Mouse (Mus musculus): ENCODE results near the gene Pomgnt1. TPM values are rescaled to one million over a fixed set of nuclear protein-coding genes. Genes with fewer than 3 reads are reported as not detected.
A peak's percentile ranks its signal among the peaks of the same experiment; 100 is the strongest.

The Pomgnt1 gene
- polyA plus RNA-seq, 1 experiment from 2014 or later = 57.9 TPM

GRCm38 (mm10) chr4:116143317-116143811 is 19.7 kb downstream of the Pomgnt1 start:
- 4% methylated on average over 7 of the region's 7 CpGs for WGBS (ENCODE audit: insufficient replicate concordance)
- H3K36me3 ChIP-seq (ENCODE audit: control insufficient read depth, insufficient read depth, low read length) = no peaks in the 10 kb centered on the region
- peaks cover 6% of the 10 kb centered on the region; the same call in 1 of the 2 replicates for H3K27me3 ChIP-seq (ENCODE audit: control insufficient read depth, insufficient read depth, low read length)
- no peak overlapping the region for H3K9ac ChIP-seq (ENCODE audit: low read depth, low read length)
- peak overlapping the region; percentile 80 for H3K4me2 ChIP-seq
- no peak for ATAC-seq (replicated peaks; ENCODE audit: insufficient number of reproducible peaks, low FRiP score, low TSS enrichment)
- peak overlapping the region; percentile 63 for H3K4me3 ChIP-seq (ENCODE audit: low read depth, low read length)
- no peaks in the 10 kb centered on the region for H3K9me3 ChIP-seq (replicated peaks; ENCODE audit: control insufficient read depth, low read length)
- H3K4me1 ChIP-seq (ENCODE audit: control insufficient read depth, insufficient read depth, low read length) = peaks cover 5% of the 10 kb centered on the region; the same call in 1 of the 2 replicates
- H3K27ac ChIP-seq (ENCODE audit: low read depth, low read length) = no peak overlapping the region

GRCm38 (mm10) chr4:116143891-116144717 is 20.5 kb downstream of the Pomgnt1 start:
- H3K4me3 ChIP-seq (ENCODE audit: low read depth, low read length) = peak overlapping the region; percentile 63
- no peaks in the 10 kb centered on the region for H3K36me3 ChIP-seq (ENCODE audit: control insufficient read depth, insufficient read depth, low read length)
- peak; percentile 53 for ATAC-seq (replicated peaks; ENCODE audit: insufficient number of reproducible peaks, low FRiP score, low TSS enrichment)

GRCm38 (mm10) chr4:116149812-116150155 is 26.1 kb downstream of the Pomgnt1 start:
- no peak for ATAC-seq (replicated peaks; ENCODE audit: insufficient number of reproducible peaks, low FRiP score, low TSS enrichment)

More at GRCm38 (mm10) chr4:116143891-116144717, 20.5 kb downstream of the Pomgnt1 start:
- no peak overlapping the region for H3K27ac ChIP-seq (ENCODE audit: low read depth, low read length)
- H3K9me3 ChIP-seq (replicated peaks; ENCODE audit: control insufficient read depth, low read length) = no peaks in the 10 kb centered on the region
- H3K27me3 ChIP-seq (ENCODE audit: control insufficient read depth, insufficient read depth, low read length) = peaks cover 6% of the 10 kb centered on the region; the same call in 1 of the 2 replicates
- H3K4me2 ChIP-seq = peak overlapping the region; percentile 80
- H3K9ac ChIP-seq (ENCODE audit: low read depth, low read length) = peak overlapping the region; percentile 71
- peaks cover 5% of the 10 kb centered on the region; the same call in 1 of the 2 replicates for H3K4me1 ChIP-seq (ENCODE audit: control insufficient read depth, insufficient read depth, low read length)
- under 1% methylated on average over 47 of the region's 47 CpGs for WGBS (ENCODE audit: insufficient replicate concordance)

GRCm38 (mm10) chr4:116150156-116150861 is 26.7 kb downstream of the Pomgnt1 start:
- WGBS (ENCODE audit: insufficient replicate concordance) = under 1% methylated on average over 59 of the region's 73 CpGs
- H3K4me3 ChIP-seq (ENCODE audit: low read depth, low read length) = peak overlapping the region; percentile 90
- H3K9me3 ChIP-seq (replicated peaks; ENCODE audit: control insufficient read depth, low read length) = no peaks in the 10 kb centered on the region
- H3K27ac ChIP-seq (ENCODE audit: low read depth, low read length) = peak overlapping the region; percentile 88
- peaks cover 23% of the 10 kb centered on the region for H3K36me3 ChIP-seq (ENCODE audit: control insufficient read depth, insufficient read depth, low read length)
- H3K27me3 ChIP-seq (ENCODE audit: control insufficient read depth, insufficient read depth, low read length) = no peaks in the 10 kb centered on the region
- H3K4me2 ChIP-seq = peak overlapping the region; percentile 81
- peaks cover 6% of the 10 kb centered on the region for H3K4me1 ChIP-seq (ENCODE audit: control insufficient read depth, insufficient read depth, low read length)
- ATAC-seq (replicated peaks; ENCODE audit: insufficient number of reproducible peaks, low FRiP score, low TSS enrichment) = peak; percentile 84
- H3K9ac ChIP-seq (ENCODE audit: low read depth, low read length) = peak overlapping the region; percentile 96

More at GRCm38 (mm10) chr4:116149812-116150155, 26.1 kb downstream of the Pomgnt1 start:
- H3K27me3 ChIP-seq (ENCODE audit: control insufficient read depth, insufficient read depth, low read length) = no peaks in the 10 kb centered on the region
- peaks cover 6% of the 10 kb centered on the region for H3K4me1 ChIP-seq (ENCODE audit: control insufficient read depth, insufficient read depth, low read length)
- H3K36me3 ChIP-seq (ENCODE audit: control insufficient read depth, insufficient read depth, low read length) = peaks cover 18% of the 10 kb centered on the region
- peak overlapping the region; percentile 96 for H3K9ac ChIP-seq (ENCODE audit: low read depth, low read length)
- WGBS (ENCODE audit: insufficient replicate concordance) = 14% methylated on average over 6 of the region's 6 CpGs
- H3K9me3 ChIP-seq (replicated peaks; ENCODE audit: control insufficient read depth, low read length) = no peaks in the 10 kb centered on the region
- peak overlapping the region; percentile 81 for H3K4me2 ChIP-seq
- H3K4me3 ChIP-seq (ENCODE audit: low read depth, low read length) = peak overlapping the region; percentile 90
- H3K27ac ChIP-seq (ENCODE audit: low read depth, low read length) = peak overlapping the region; percentile 88

- 0 out of 2 replicates have a peak, but pooled peaks have one; percentile 1 for ATAC-seq (replicated peaks; ENCODE audit: insufficient number of reproducible peaks, low FRiP score, low TSS enrichment)
- H3K9ac ChIP-seq (ENCODE audit: low read depth, low read length) = peak overlapping the region; percentile 96
- peaks cover 6% of the 10 kb centered on the region for H3K4me1 ChIP-seq (ENCODE audit: control insufficient read depth, insufficient read depth, low read length)
- peak overlapping the region; percentile 81 for H3K4me2 ChIP-seq
- H3K4me3 ChIP-seq (ENCODE audit: low read depth, low read length) = peak overlapping the region; percentile 90
- peaks cover 28% of the 10 kb centered on the region for H3K36me3 ChIP-seq (ENCODE audit: control insufficient read depth, insufficient read depth, low read length)
- no peaks in the 10 kb centered on the region for H3K27me3 ChIP-seq (ENCODE audit: control insufficient read depth, insufficient read depth, low read length)
- H3K27ac ChIP-seq (ENCODE audit: low read depth, low read length) = peak overlapping the region; percentile 88
- no peaks in the 10 kb centered on the region for H3K9me3 ChIP-seq (replicated peaks; ENCODE audit: control insufficient read depth, low read length)
- WGBS (ENCODE audit: insufficient replicate concordance) = 13% methylated on average over 4 of the region's 4 CpGs
Observed at GRCm38 (mm10) chr4:116150862-116151221, 27.2 kb downstream of the Pomgnt1 start.

- peak within 1 kb of the TSS; percentile 88 for H3K27ac ChIP-seq (ENCODE audit: low read depth, low read length)
- 71% methylated on average over 6 of the region's 6 CpGs for WGBS (ENCODE audit: insufficient replicate concordance)
- ATAC-seq (replicated peaks; ENCODE audit: insufficient number of reproducible peaks, low FRiP score, low TSS enrichment) = no peak
- peak within 1 kb of the TSS; percentile 96 for H3K9ac ChIP-seq (ENCODE audit: low read depth, low read length)
- peak within 1 kb of the TSS; percentile 90 for H3K4me3 ChIP-seq (ENCODE audit: low read depth, low read length)
- H3K27me3 ChIP-seq (ENCODE audit: control insufficient read depth, insufficient read depth, low read length) = no peaks in the 10 kb centered on the region
- peaks cover 32% of the 10 kb centered on the region for H3K36me3 ChIP-seq (ENCODE audit: control insufficient read depth, insufficient read depth, low read length)
- H3K4me1 ChIP-seq (ENCODE audit: control insufficient read depth, insufficient read depth, low read length) = peaks cover 6% of the 10 kb centered on the region
- peak within 1 kb of the TSS; percentile 81 for H3K4me2 ChIP-seq
- no peaks in the 10 kb centered on the region for H3K9me3 ChIP-seq (replicated peaks; ENCODE audit: control insufficient read depth, low read length)
Observed at GRCm38 (mm10) chr4:116151238-116151637, 27.6 kb downstream of the Pomgnt1 start, which contains the start of gene Lurap1. TSS of gene Lurap1 (minus strand) at chr4:116151338.

- no peak for ATAC-seq (replicated peaks; ENCODE audit: insufficient number of reproducible peaks, low FRiP score, low TSS enrichment)
- H3K4me2 ChIP-seq = no peak overlapping the region
- H3K36me3 ChIP-seq (ENCODE audit: control insufficient read depth, insufficient read depth, low read length) = peaks cover 46% of the 10 kb centered on the region
- H3K9me3 ChIP-seq (replicated peaks; ENCODE audit: control insufficient read depth, low read length) = no peaks in the 10 kb centered on the region
- WGBS (ENCODE audit: insufficient replicate concordance) = 89% methylated on average over 15 of the region's 15 CpGs
- no peak overlapping the region for H3K4me3 ChIP-seq (ENCODE audit: low read depth, low read length)
- H3K27ac ChIP-seq (ENCODE audit: low read depth, low read length) = no peak overlapping the region
- no peaks in the 10 kb centered on the region for H3K27me3 ChIP-seq (ENCODE audit: control insufficient read depth, insufficient read depth, low read length)
- peaks cover 6% of the 10 kb centered on the region for H3K4me1 ChIP-seq (ENCODE audit: control insufficient read depth, insufficient read depth, low read length)
- H3K9ac ChIP-seq (ENCODE audit: low read depth, low read length) = no peak overlapping the region
Observed at GRCm38 (mm10) chr4:116152702-116153101, 29.1 kb downstream of the Pomgnt1 start.

- no peaks in the 10 kb centered on the region for H3K27me3 ChIP-seq (ENCODE audit: control insufficient read depth, insufficient read depth, low read length)
- H3K4me3 ChIP-seq (ENCODE audit: low read depth, low read length) = no peak overlapping the region
- 0 out of 2 replicates have a peak, but pooled peaks cover 4% of the 10 kb centered on the region for H3K4me1 ChIP-seq (ENCODE audit: control insufficient read depth, insufficient read depth, low read length)
- peaks cover 49% of the 10 kb centered on the region for H3K36me3 ChIP-seq (ENCODE audit: control insufficient read depth, insufficient read depth, low read length)
- no peak overlapping the region for H3K27ac ChIP-seq (ENCODE audit: low read depth, low read length)
- no peak overlapping the region for H3K4me2 ChIP-seq
- no peak overlapping the region for H3K9ac ChIP-seq (ENCODE audit: low read depth, low read length)
- H3K9me3 ChIP-seq (replicated peaks; ENCODE audit: control insufficient read depth, low read length) = no peaks in the 10 kb centered on the region
- 97% methylated on average over 2 of the region's 2 CpGs for WGBS (ENCODE audit: insufficient replicate concordance)
- no peak for ATAC-seq (replicated peaks; ENCODE audit: insufficient number of reproducible peaks, low FRiP score, low TSS enrichment)
Observed at GRCm38 (mm10) chr4:116157882-116158281, 34.2 kb downstream of the Pomgnt1 start.

Data from heart, embryonic 11.5 days (tissue).